Mouse (Mus musculus): ENCODE data around the gene Parp8. TPM values are rescaled to one million over a fixed set of nuclear protein-coding genes. Genes with fewer than 3 reads are reported as not detected.

The Parp8 gene
- 40.8 and 48.2 TPM in 2 replicates for polyA plus RNA-seq (2012; ENCODE audit: insufficient read depth, insufficient read length, missing spikeins)

DNA sequence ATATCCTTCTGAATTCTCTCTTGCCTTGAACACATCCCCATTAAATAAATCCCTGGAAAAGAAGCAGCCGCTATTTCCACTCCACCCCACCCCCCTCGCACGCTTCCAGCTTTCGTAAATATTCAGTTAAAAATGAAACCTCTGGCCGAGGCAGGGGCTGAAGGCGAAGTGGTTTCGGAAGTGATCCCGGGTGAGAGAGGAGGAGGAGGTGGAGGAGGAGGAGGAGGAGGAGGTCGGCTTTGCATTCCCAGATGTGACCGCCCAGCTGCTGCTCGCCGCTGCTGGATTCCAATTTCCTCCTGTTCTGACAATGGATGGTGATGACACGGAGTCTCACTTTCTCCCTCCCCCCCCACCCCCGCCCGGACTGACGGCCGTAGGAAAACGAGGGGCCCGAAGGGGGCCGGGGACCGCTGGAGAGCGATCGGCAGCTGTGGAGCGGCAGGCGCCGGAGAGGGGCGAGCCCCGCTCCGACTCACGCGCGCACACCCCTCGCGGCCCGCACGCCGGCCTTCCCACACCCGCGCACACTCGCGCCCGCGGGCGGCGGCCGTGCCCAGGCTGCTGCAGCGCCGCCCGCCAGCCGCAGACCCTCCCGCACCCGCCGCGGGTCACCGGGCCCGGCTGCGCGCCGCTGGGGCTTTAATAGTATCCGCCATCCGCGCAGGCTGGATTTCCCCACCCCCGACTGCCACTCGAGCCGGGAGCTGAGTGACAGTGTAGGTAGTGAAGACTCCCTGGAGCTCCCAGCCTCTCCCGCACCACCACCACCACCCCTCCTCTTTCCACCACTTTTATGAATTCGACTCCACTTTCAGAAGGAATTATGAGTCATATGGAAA is at the start of gene Parp8:
Gene Parp8 (minus strand): TSS at position 312 of the 842 bp plus-strand sequence.
- peak within 1 kb of the TSS; percentile 17; the same call in 1 of the 2 replicates for H3K27ac ChIP-seq (ENCODE audit: insufficient read depth, low read depth, low read length)
- peak within 1 kb of the TSS; percentile 90 for H3K4me3 ChIP-seq (ENCODE audit: insufficient read depth, low read length)
- peaks cover 20% of the 10 kb centered on the region for H3K4me1 ChIP-seq (ENCODE audit: control insufficient read depth, insufficient read depth, low read length)
- TF ChIP-seq POLR2A (IDR thresholded peaks at IDR 0.05; ENCODE audit: borderline replicate concordance, low read depth, low read length): no peak
- no peak for TF ChIP-seq CTCF (IDR thresholded peaks at IDR 0.05; ENCODE audit: low read depth, low read length)

DNA sequence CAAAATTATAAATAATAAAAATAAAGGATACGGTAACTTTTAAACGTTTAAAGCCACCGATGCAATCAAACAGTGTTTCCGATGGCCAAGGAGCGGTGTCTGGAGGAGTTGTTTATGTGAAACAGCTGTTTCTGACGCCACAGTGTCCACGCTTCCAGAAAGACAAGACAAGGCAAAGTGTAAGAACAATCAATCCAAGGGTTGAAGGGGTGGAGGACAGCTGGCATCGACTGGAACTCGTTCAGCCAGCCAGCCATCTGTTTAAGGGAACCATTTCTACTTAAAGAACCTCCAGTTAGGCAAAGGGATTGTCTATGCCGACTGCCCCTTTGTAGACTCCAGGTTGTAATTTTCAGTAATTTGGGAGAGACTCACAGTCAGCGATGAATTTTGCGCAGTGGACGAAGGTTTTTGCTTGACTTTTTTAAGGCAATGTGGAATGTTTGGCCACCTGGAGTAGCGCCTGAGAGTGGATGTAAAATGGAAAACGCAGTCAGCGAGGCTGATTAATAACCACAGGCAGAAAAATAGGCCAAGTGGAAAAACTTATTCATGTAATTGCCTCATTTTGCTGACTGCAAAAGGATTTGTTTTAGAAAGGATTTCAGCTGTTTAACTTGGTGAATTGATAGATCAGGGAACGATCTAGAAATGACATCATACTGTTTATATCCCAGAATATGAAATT is 37.4 kb upstream of the Parp8 start:
- H3K4me1 ChIP-seq (ENCODE audit: control insufficient read depth, insufficient read depth, low read length): no peaks in the 10 kb centered on the region
- no peak overlapping the region for H3K4me3 ChIP-seq (ENCODE audit: insufficient read depth, low read length)
- no peak for TF ChIP-seq CTCF (IDR thresholded peaks at IDR 0.05; ENCODE audit: low read depth, low read length)
- TF ChIP-seq POLR2A (IDR thresholded peaks at IDR 0.05; ENCODE audit: borderline replicate concordance, low read depth, low read length): no peak
- H3K27ac ChIP-seq (ENCODE audit: insufficient read depth, low read depth, low read length): no peak overlapping the region

DNA sequence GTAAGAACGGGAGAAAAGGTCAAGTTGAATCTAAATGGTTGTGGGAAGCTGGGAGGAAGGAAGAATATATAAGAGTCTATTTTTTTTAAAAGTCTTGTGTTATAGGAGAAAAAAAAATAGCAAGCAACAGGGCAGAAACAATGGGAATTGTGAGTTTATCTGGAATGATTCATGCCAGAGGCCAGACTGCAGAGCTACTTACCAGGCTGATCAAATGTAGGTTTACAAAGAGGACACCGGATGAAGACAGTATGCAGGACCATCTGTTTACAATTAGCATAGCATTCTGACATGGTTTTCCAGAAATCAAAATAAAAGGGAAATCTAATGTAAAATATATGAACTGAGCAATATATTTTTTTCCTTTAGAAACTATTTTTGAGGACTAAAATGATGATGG is 31.1 kb upstream of the Parp8 start:
- no peak for TF ChIP-seq CTCF (IDR thresholded peaks at IDR 0.05; ENCODE audit: low read depth, low read length)
- no peak for TF ChIP-seq POLR2A (IDR thresholded peaks at IDR 0.05; ENCODE audit: borderline replicate concordance, low read depth, low read length)
- H3K27ac ChIP-seq (ENCODE audit: insufficient read depth, low read depth, low read length): no peak overlapping the region
- H3K4me3 ChIP-seq (ENCODE audit: insufficient read depth, low read length): no peak overlapping the region
- peaks cover 13% of the 10 kb centered on the region for H3K4me1 ChIP-seq (ENCODE audit: control insufficient read depth, insufficient read depth, low read length)

DNA sequence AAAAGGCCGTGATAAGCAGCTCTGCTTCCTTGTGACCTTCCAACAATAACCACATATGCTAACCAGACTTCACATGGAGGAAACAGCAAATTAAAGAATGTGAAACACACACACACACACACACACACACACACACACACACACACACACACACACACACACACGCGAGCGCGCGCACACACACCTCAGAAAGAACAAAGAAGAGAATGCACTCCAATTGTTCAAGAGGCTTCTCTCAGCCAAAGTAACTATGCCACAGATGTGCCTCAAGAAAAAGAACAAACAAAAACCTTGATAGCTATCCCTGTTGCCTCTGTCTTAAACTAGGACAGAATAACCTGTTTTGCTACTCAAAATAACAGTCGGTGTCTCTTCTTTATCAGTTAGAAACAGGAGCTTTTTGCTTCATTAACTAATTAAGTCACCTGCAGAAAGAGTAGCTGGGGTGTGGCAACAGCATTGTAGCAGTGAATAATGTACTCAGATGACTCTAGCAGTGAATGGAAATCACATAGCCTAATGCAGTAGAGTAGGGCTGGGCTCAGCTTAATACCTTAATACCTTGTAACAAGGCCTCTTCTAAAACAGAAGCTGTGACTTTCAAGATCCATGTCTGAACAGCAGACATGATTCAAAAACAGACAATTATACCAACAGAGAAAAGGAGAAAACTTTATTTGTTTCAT is 29.6 kb upstream of the Parp8 start:
- H3K27ac ChIP-seq (ENCODE audit: insufficient read depth, low read depth, low read length): no peak overlapping the region
- H3K4me3 ChIP-seq (ENCODE audit: insufficient read depth, low read length): no peak overlapping the region
- TF ChIP-seq CTCF (IDR thresholded peaks at IDR 0.05; ENCODE audit: low read depth, low read length): no peak
- no peak for TF ChIP-seq POLR2A (IDR thresholded peaks at IDR 0.05; ENCODE audit: borderline replicate concordance, low read depth, low read length)
- peaks cover 13% of the 10 kb centered on the region for H3K4me1 ChIP-seq (ENCODE audit: control insufficient read depth, insufficient read depth, low read length)

DNA sequence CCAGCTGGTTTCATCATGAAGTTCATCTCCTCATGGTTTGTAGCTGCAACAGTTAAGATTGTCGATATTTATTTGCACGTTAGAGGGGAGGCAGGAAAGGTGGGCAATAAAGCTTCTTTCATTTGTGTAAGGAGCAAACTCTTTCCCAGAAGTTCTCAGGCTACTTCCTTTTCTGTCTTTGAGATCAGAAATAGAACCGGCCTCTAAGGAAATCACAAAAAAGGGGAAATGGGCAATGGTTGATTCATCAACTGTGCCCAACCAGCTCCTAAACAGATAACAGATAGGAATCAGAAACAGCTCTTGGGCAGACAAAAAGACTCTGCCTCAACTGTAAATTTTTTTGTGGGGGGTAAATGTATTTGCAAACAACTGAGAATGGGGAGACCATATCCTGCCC is 27.4 kb upstream of the Parp8 start:
- TF ChIP-seq CTCF (IDR thresholded peaks at IDR 0.05; ENCODE audit: low read depth, low read length) (no peak), POLR2A (IDR thresholded peaks at IDR 0.05; ENCODE audit: borderline replicate concordance, low read depth, low read length) (no peak)
- peak overlapping the region; percentile 47 for H3K27ac ChIP-seq (ENCODE audit: insufficient read depth, low read depth, low read length)
- H3K4me1 ChIP-seq (ENCODE audit: control insufficient read depth, insufficient read depth, low read length): peaks cover 17% of the 10 kb centered on the region
- no peak overlapping the region for H3K4me3 ChIP-seq (ENCODE audit: insufficient read depth, low read length)

DNA sequence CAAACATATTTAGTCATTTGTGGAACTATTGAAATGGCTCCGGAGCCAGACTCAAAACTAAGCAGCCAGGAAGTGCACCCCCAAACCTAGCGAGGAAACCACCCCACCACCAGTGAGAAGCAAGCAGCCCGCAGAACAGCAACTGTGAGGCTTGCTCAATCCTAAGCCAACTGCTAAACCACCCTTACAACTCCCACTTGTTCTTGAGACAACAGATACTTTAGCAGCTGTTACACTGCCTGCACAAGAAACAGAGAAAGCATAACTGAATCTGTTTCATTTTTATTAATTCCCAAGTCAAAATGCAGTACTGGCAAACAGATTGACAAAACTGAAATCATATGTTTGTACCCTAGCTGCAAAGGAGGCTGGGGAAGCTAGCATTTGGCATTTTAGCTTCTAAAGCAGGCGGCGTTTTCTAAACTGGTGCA is 23.2 kb upstream of the Parp8 start:
- Histone ChIP-seq H3K4me1 (ENCODE audit: control insufficient read depth, insufficient read depth, low read length) (peaks cover 15% of the 10 kb centered on the region), H3K4me3 (ENCODE audit: insufficient read depth, low read length) (no peak overlapping the region), H3K27ac (ENCODE audit: insufficient read depth, low read depth, low read length) (no peak overlapping the region)
- TF ChIP-seq POLR2A (IDR thresholded peaks at IDR 0.05; ENCODE audit: borderline replicate concordance, low read depth, low read length) (no peak), CTCF (IDR thresholded peaks at IDR 0.05; ENCODE audit: low read depth, low read length) (no peak)

DNA sequence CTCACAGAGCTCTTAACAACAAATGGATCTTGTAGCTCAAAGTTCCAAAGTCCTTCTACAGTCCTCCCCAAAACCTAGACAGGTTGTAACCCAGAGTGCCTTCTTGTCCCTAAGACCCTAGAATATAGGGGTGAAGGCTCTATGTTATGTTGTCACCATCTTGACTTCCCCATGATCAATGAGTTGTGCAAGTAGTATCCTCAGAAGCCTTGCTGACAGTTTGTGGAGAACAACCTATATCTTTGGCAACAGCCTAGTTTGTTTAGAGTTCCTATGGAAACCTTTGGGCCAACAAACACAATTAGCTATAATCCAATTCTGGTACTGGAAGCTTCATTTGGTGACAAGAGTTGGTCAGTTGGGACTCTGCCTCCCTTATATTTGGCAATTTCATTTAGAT is 18.2 kb upstream of the Parp8 start:
- no peak overlapping the region for H3K27ac ChIP-seq (ENCODE audit: insufficient read depth, low read depth, low read length)
- H3K4me1 ChIP-seq (ENCODE audit: control insufficient read depth, insufficient read depth, low read length): 0 out of 2 replicates have a peak, but pooled peaks cover 2% of the 10 kb centered on the region
- TF ChIP-seq CTCF (IDR thresholded peaks at IDR 0.05; ENCODE audit: low read depth, low read length) (no peak), POLR2A (IDR thresholded peaks at IDR 0.05; ENCODE audit: borderline replicate concordance, low read depth, low read length) (no peak)
- no peak overlapping the region for H3K4me3 ChIP-seq (ENCODE audit: insufficient read depth, low read length)

DNA sequence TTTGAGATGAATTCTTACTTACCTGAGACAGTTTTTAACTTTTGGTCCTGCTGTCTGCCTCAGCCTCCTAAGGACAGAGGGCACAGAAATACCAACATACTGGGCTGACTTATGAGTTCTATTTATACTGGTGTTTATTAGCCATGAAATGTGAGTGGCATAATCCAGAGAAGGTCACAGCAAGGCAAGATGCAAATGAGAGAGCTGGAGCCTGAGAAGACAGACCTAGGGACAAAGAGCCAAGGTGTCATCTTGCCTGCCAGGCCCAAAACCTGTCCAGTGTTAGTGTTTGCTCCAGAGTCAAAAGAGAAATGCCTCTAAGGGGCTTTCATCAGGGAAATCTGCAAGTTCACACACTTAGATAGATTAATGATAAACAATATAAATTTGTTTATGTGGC is 15.7 kb upstream of the Parp8 start:
- H3K4me3 ChIP-seq (ENCODE audit: insufficient read depth, low read length): no peak overlapping the region
- no peak for TF ChIP-seq CTCF (IDR thresholded peaks at IDR 0.05; ENCODE audit: low read depth, low read length)
- TF ChIP-seq POLR2A (IDR thresholded peaks at IDR 0.05; ENCODE audit: borderline replicate concordance, low read depth, low read length): no peak
- no peak overlapping the region for H3K27ac ChIP-seq (ENCODE audit: insufficient read depth, low read depth, low read length)
- peaks cover 5% of the 10 kb centered on the region; the same call in 1 of the 2 replicates for H3K4me1 ChIP-seq (ENCODE audit: control insufficient read depth, insufficient read depth, low read length)

DNA sequence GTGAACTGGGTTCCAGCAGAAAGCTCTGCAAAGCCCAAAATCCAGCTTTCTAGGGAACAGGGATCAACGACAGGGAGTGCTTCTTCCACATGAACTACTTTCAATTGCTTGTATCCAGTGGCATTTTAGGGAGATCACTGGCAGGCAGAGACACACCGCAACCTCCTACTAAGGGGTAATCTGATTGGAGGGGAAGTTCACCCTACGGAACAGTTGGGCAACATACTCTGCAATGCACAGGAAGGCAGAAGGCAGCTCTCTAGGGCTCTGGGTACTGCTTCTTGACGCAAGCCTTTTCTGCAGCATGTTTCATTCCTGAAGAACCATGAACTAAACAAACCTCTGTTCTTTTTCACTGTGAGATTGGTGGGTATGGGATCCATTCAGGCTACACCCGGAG is 10.9 kb upstream of the Parp8 start:
- H3K4me3 ChIP-seq (ENCODE audit: insufficient read depth, low read length): no peak overlapping the region
- peaks cover 47% of the 10 kb centered on the region for H3K4me1 ChIP-seq (ENCODE audit: control insufficient read depth, insufficient read depth, low read length)
- TF ChIP-seq POLR2A (IDR thresholded peaks at IDR 0.05; ENCODE audit: borderline replicate concordance, low read depth, low read length): no peak
- H3K27ac ChIP-seq (ENCODE audit: insufficient read depth, low read depth, low read length): 0 out of 2 replicates have a peak overlapping the region, but pooled peaks have one; percentile 41
